Mouse (Mus musculus) T-helper 1 cell (primary cell): Measurements from ENCODE around the gene Lamc3.

ENCODE experiments used
- in situ Hi-C: fragments of 300-600 bp; cut with MboI, MseI; formaldehyde crosslinking; loops from one replicate; pipeline ENCODE4 v1.15.1; 2025; ENCODE audit warnings: high pct_unique_total_duplicates

Gene Lamc3

GRCm38 (mm10) chr2:31887030-31887429 lies at the start of gene Lamc3:
Lamc3 (plus strand) TSS chr2:31887291.
- in situ Hi-C loops = loop anchor here (5.0 kb wide), 1 partner anchor 75 kb away; the partner anchor contains the start of gene Qrfp

- in situ Hi-C loops = no loop called here
Observed at GRCm38 (mm10) chr2:31838868-31839267, 48.2 kb upstream of the Lamc3 start.

- in situ Hi-C loops = no loop called here
Observed at GRCm38 (mm10) chr2:31844729-31845136, 42.4 kb upstream of the Lamc3 start.

- in situ Hi-C loops = no loop called here
Observed at GRCm38 (mm10) chr2:31845512-31845895, 41.6 kb upstream of the Lamc3 start.

- in situ Hi-C loops = no loop called here
Observed at GRCm38 (mm10) chr2:31845896-31846691, 41.0 kb upstream of the Lamc3 start, which contains the start of gene Fibcd1. Fibcd1 (minus strand) TSS chr2:31846005.

GRCm38 (mm10) chr2:31846692-31847660 lies 40.1 kb upstream of the Lamc3 start:
- in situ Hi-C loops = no loop called here

GRCm38 (mm10) chr2:31847908-31848307 lies 39.2 kb upstream of the Lamc3 start:
- in situ Hi-C loops = no loop called here

- in situ Hi-C loops = no loop called here
Observed at GRCm38 (mm10) chr2:31850141-31850540, 37.0 kb upstream of the Lamc3 start.

- in situ Hi-C loops = no loop called here
Observed at GRCm38 (mm10) chr2:31855991-31856390, 31.1 kb upstream of the Lamc3 start.

GRCm38 (mm10) chr2:31857180-31857579 lies 29.9 kb upstream of the Lamc3 start:
- in situ Hi-C loops = no loop called here

- in situ Hi-C loops = no loop called here
Observed at GRCm38 (mm10) chr2:31858500-31858899, 28.6 kb upstream of the Lamc3 start.

- in situ Hi-C loops = no loop called here
Observed at GRCm38 (mm10) chr2:31862919-31863318, 24.2 kb upstream of the Lamc3 start.

GRCm38 (mm10) chr2:31863766-31864165 lies 23.3 kb upstream of the Lamc3 start:
- in situ Hi-C loops = no loop called here

GRCm38 (mm10) chr2:31864891-31865290 lies 22.2 kb upstream of the Lamc3 start:
- in situ Hi-C loops = no loop called here

- in situ Hi-C loops = no loop called here
Observed at GRCm38 (mm10) chr2:31865322-31865721, 21.8 kb upstream of the Lamc3 start.

- in situ Hi-C loops = no loop called here
Observed at GRCm38 (mm10) chr2:31865794-31866193, 21.3 kb upstream of the Lamc3 start.

GRCm38 (mm10) chr2:31867773-31868537 lies 19.1 kb upstream of the Lamc3 start:
- in situ Hi-C loops = no loop called here

GRCm38 (mm10) chr2:31868538-31869164 lies 18.4 kb upstream of the Lamc3 start:
- in situ Hi-C loops = no loop called here

- in situ Hi-C loops = no loop called here
Observed at GRCm38 (mm10) chr2:31869692-31870091, 17.4 kb upstream of the Lamc3 start.

- in situ Hi-C loops = no loop called here
Observed at GRCm38 (mm10) chr2:31870683-31871082, 16.4 kb upstream of the Lamc3 start.

- in situ Hi-C loops = no loop called here
Observed at GRCm38 (mm10) chr2:31874290-31874855, 12.7 kb upstream of the Lamc3 start.
